Mouse (Mus musculus): ENCODE data around the gene Tada2b.

The Tada2b gene

DNA sequence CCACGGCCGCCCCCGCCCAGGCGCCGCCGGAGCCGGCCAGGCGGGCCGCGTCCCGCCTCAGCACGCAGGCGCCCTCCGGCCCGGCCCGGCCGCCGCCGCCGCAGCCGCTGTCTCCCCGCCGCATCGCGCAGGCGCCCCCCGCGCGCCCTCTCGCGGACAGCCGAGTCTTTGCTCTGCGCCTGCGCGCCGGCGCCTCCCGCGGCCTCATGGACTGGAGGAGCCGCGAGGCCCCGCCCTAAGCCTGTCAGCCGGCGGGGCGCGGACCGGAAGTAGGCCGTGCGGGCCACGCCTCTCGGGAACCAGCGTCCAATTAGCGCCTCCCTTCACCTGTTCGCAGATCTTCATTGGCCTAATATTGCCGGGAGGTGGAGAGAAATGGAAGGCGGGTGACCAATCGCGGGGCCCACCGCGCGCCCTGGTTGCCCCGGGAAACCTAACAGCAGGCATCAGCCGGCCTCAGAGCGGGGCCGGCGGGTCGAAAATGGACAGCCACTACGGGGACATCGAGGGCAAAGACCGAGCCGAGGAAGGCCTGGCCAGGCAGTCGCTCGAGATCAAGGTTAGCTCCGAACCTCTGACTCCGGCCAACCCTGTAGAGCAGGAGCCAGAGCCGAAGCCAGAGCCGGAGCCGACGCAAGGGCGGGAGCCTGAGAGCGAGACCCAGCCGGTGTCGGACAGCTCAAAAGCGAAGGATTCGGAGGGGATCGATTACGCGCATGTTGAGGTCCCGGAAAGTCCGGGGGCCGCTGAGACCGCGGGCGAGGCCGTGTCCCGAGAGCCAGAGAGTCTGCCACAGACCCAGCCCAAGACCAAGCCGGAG is at the start of gene Tada2b, which contains the start of gene Ccdc96:
TSS of gene Tada2b (minus strand) at position 115 of the 820 bp plus-strand sequence.
TSS of gene Ccdc96 (plus strand) at position 418 of the 820 bp plus-strand sequence.
- peak; percentile 97 for DNase-seq (ENCODE audit: low read depth, low spot score)

DNA sequence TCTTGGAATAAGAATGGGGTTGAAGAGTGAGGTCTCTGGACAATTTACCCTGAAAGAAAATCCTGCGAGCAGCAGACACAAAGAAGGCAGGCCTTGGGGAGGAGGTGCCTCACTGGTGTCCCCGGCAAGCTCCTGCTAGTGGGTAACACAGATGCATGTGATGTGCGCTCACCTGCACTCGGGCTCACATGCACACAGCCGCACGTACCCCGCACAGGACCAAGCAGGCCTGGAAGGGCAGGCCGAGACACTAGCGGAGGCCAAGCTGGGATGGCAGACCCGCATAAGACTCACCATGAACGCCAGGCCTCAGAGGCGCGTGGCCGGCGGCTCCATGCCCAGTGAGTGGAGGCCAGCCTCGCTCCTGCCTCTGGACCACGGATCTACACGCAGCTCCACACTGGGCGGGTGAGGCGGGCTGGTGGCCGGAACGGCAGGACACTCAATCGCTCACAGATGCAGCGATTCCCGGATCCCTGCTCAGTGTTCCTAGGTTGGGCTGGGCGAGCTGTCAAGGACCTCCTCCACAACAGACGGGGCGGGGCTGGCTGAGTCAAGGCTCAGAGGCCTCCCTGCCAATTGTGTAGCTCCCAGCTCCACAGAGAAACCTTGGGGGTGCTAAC is 46.2 kb upstream of the Tada2b start:
- DNase-seq (ENCODE audit: low read depth, low spot score), result peak; percentile 82

DNA sequence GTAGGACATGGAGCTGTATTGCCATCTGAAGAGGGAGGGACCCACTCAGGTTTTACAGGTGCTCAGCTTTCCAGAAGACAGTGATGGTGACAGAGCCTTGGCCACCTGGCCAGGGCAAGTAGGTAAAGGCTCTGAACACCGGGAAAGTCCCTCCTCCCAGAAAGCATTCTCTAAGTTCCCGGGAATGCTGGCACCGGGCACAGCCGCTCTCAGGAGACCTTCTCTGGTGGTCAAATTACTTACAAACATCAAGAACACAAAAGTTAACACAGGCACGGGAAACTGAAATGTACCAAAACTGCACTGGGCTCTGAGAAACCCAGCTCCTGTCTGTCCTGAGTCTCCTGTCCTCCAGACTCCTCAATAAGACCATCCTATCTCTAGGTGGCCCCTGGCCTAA is 45.6 kb upstream of the Tada2b start:
- DNase-seq (ENCODE audit: low read depth, low spot score), result no peak

GRCm38 (mm10) chr5:36526921-36527320 is 42.8 kb upstream of the Tada2b start:
- DNase-seq (ENCODE audit: low read depth, low spot score), result no peak

DNA sequence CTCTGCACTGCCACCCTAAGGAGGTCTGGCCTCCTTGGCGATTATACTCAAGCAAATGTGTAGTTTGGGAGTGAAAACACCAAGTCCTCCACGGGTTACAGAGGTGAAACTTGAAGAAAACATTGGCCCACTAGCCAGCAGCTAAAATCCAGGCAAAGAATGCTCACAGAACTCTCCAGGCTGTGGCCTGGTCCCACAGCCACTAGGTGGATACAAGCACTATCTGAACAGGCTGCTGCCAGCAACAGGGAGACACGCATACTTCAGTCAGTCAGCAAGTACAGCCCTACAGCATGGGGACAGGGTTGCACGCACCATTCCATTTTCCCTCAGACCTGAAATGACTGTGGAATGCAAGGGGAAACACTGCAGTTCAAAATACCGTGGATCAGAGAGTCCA is 42.2 kb upstream of the Tada2b start:
- no peak for DNase-seq (ENCODE audit: low read depth, low spot score)

DNA sequence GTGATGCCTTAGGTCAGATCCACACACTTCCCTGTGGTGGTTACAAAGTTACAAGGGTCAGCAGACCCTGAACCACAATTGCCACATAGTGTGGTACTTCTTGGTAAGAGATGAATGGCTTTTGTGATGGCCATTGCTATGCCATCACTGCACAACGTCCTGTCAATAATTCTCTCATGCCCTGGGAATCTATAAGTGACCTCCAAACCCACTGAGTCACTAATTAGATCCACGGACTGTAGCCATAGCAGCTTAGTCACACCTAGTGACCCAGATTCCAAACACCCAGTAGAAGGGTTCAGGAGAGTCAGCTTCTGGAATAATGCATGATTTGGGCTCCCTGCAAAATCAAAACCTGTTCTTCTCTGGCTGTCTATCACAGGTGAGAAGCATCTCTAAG is 41.1 kb upstream of the Tada2b start:
- DNase-seq (ENCODE audit: low read depth, low spot score), result no peak

- DNase-seq (ENCODE audit: low read depth, low spot score), result no peak
These were observed 39.2 kb upstream of the Tada2b start for GRCm38 (mm10) chr5:36523219-36523703.

DNA sequence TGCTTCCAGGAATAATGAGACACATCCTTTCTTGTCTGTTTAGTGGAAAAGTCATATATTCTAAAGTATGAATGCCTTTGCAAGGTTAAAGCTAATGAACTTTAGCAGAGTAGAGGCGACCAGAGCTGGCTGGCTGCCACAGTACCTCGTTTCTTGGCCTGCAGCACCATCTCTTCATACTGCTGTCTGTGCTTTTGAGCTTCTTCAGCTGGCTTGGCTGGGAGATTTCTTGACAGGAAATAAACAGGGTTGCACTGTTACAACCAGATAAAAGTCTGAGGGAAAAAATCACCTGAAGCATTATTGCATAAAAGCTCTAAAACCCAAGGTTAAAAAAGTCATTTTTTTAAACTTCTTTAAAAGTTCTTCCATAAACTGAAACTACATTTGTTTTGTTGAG is 38.7 kb upstream of the Tada2b start:
- no peak for DNase-seq (ENCODE audit: low read depth, low spot score)

GRCm38 (mm10) chr5:36519751-36520150 is 35.7 kb upstream of the Tada2b start:
- no peak for DNase-seq (ENCODE audit: low read depth, low spot score)

GRCm38 (mm10) chr5:36517596-36517995 is 33.5 kb upstream of the Tada2b start:
- no peak for DNase-seq (ENCODE audit: low read depth, low spot score)

- no peak for DNase-seq (ENCODE audit: low read depth, low spot score)
These were observed 31.5 kb upstream of the Tada2b start for GRCm38 (mm10) chr5:36515558-36515957.

GRCm38 (mm10) chr5:36515126-36515525 is 31.0 kb upstream of the Tada2b start:
- DNase-seq (ENCODE audit: low read depth, low spot score), result no peak

DNA sequence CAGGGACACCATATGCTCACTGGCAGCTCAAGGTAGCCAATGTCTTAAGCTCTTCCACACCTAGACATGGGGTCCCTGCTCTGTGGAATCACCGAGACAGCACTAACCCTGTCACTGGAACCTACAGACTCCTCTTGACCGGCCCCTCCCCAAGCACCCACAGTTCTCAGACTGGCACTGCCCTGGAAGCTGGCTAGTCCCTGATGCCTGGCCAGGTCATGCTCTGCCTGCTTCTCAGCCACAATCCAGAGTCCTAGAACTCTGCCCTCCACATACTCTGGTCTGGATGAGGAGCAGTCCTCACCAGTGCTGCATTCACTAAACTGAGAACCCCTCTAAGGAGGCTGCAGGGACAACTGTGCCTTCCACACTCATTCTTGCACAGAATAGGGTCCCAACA is 26.9 kb upstream of the Tada2b start:
- DNase-seq (ENCODE audit: low read depth, low spot score), result no peak

DNA sequence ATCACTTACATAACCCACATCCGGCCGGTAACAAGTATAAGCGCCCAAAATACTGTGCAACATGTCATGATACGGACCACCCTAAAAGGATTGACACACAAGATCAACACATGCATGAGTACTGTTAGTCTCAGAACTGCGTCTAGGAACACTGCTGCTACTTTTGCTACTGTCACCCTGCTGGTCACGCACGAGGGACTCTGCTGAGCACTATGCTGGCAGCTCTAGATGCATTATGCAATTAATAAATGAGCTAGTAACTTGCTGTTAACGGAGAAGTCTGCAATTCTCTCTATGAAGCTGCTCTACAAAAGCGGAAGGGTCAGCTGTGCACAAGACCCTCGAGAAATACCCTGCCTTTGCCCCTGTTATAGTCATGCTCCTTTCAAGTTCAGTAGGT is 24.3 kb upstream of the Tada2b start:
- no peak for DNase-seq (ENCODE audit: low read depth, low spot score)

- DNase-seq (ENCODE audit: low read depth, low spot score), result no peak
These were observed 21.6 kb upstream of the Tada2b start for GRCm38 (mm10) chr5:36505643-36506042.

DNA sequence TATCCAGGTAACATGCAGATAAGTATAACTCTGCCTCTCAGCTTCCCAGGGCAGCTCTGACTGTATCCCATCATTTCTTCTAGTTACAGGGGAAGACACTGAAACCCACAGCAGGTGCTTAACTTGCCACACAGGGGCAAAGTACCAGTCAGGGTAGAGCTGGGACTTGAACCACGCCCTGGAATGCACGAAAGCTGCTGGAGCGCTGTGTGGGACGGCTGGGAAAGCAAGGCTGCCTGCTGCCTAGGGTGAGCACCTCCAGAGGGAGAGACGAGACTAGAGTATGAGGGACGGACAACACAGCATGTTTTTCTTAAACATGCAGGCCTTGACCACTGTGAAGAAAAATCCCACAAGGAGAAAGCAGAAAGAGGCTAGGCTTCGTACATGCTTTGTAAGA is 21.1 kb upstream of the Tada2b start:
- DNase-seq (ENCODE audit: low read depth, low spot score), result no peak

- DNase-seq (ENCODE audit: low read depth, low spot score), result no peak
These were observed 10.6 kb upstream of the Tada2b start for GRCm38 (mm10) chr5:36494709-36495108.

DNA sequence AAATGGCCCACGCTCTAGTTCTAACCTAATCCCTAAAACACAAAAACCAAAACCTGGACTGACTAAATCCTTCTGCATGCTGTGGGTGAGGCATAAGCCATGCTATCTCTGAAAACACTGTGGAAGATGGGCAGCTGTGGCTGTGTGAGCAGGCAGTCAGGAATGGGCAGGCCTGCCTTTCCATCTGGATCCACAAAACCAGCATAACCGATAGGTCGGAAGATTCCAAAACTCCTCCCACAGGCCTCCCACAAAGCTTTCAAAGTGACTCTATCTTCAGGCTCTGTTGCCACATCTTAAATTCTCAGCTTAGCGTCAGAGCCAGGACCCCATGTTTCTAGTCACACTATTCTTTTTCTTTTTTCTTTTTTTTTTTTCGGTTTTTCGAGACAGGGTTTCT is 9.8 kb upstream of the Tada2b start:
- no peak for DNase-seq (ENCODE audit: low read depth, low spot score)

DNA sequence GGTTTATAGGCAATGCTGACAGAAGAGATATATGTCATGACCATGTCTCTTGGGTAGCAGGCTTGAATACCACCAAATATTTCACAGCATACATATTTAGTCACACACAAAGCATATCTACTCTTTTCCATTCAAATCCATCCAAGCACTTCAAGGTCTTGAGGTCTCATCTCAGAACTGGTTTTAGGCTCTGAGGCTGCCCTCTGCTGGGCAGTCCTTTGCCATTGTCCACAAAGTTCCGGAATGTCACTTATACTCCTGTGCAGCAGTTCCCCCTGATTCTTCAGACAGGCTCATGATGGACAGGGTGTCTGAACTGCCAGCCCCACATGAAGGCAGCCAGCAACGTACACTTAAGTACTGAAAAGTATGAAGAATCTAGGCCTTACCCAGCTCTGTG is 5.1 kb upstream of the Tada2b start:
- DNase-seq (ENCODE audit: low read depth, low spot score), result no peak

DNA sequence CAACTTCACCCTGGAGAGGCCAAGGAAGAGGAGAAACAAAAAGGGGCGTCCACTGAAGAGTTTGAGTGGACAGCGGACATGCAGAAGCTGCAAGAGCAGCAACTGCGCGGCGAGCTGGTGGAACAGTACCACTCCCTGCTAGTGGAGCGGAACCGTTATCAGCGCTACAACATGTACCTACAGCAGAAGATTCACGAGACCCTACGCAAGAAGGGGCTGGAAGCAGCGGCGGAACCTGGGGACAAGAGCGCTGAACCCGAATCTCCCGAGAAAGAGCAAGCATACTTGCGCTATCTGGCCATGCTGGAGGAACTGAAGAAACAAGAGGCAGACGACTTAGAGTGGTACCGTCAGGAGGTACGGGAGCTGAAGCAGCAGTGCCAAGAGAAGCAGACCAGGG is 1.2 kb upstream of the Tada2b start:
- DNase-seq (ENCODE audit: low read depth, low spot score), result no peak

DNA sequence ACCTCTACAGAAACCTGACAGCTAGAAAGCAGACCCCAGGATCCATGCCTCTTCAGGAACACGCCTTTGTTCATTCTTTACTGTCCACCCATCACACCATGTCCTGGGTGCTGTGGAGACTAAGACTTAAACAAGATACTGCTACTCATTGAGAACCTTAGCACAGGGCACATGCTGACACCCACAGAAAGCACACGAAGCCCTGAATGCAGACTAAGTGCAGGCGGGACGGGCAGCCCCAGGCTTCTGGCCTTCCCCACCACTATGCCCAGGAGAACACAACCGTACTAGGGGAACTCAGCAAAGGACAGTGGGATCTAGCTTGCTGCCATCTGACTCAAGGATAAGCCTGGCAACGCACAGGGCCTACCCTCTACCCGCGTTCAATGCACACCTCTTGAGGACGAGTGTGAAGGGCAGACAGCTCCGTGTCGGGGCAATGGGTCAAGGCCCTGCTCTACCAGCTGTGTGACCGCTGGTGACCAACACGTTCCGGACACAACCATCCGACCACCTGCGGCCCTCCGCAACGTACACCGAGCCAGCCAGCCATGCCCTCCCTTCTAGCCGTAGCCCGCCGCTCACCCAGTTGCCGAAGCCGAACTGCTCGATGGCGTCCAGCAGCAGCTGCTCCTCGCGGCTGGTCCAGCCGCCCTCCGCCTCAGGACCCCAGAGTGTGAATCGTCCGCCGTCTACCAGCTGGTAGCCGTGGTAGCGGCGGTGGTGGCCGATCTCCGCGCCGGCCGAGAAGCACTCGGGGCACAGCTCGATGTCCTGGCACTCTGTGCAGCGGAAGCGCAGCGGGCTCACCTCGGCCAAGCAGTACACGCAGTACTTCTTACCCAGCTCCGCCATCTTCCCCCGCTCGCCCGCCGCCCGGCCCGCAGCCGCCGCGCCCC is 633 bp downstream of the Tada2b start:
- DNase-seq (ENCODE audit: low read depth, low spot score), result no peak

DNA sequence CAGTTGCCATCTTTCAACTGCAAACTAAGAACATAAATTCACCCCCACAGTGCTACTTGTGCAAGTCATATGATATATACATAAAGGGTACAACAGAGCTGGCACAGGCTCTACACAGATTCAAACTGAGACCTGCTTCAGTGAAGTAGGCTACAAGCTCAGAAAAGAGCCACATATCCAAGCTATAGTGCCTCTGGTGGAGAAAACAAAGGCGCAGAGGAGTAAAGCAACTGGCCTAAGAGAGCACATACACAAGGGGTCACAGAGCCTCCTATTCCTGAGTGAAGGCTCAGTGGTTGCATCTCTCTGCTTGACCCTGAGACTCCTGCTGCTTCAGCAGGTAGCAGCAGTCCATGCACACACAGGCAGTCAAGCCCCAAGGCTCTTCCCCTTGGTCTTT is 3.0 kb downstream of the Tada2b start:
- no peak for DNase-seq (ENCODE audit: low read depth, low spot score)
